Comparison of ENCODE assay signal across 8 mouse cellular contexts in genomic region chr7:113167092-113167491, GRCm38 (mm10). TPM values are rescaled to one million over a fixed set of nuclear protein-coding genes. Genes with fewer than 3 reads are reported as not detected.
DNase-seq lines count a peak whose midpoint lies in the region; ATAC-seq and TF ChIP-seq lines count a peak whose summit lies in the region.

No protein-coding gene starts in this region.

- H3K27me3 ChIP-seq in cerebellum, adult 2 months (ENCODE audit: control insufficient read depth, insufficient read depth, low read length): no peaks in the 10 kb centered on the region
- H3K27me3 ChIP-seq in heart, embryonic 16.5 days (ENCODE audit: control insufficient read depth, insufficient read depth, low read length): no peaks in the 10 kb centered on the region
- no peaks in the 10 kb centered on the region for H3K27me3 ChIP-seq in limb, embryonic 14.5 days (ENCODE audit: control insufficient read depth, insufficient read depth, low read length)
- no peaks in the 10 kb centered on the region for H3K27me3 ChIP-seq in stomach, postnatal 0 days (ENCODE audit: control insufficient read depth, insufficient read depth, low read length)

- no peak overlapping the region for H3K4me3 ChIP-seq in cerebellum, adult 2 months (replicated peaks; ENCODE audit: insufficient read depth, low read depth, low read length)
- no peak overlapping the region for H3K4me3 ChIP-seq in heart, embryonic 16.5 days (ENCODE audit: low read length)
- H3K4me3 ChIP-seq in limb, embryonic 14.5 days (replicated peaks; ENCODE audit: low read length): no peak overlapping the region
- H3K4me3 ChIP-seq in stomach, postnatal 0 days (ENCODE audit: low read depth, low read length): no peak overlapping the region

- H3K4me2 ChIP-seq in heart, embryonic 16.5 days (ENCODE audit: low read depth, low read length): peak overlapping the region; percentile 22; the same call in 1 of the 2 replicates
- H3K4me2 ChIP-seq in limb, embryonic 14.5 days (replicated peaks; ENCODE audit: low read depth, low read length, severe bottlenecking): no peak overlapping the region
- H3K4me2 ChIP-seq in stomach, postnatal 0 days (replicated peaks; ENCODE audit: low read depth): no peak overlapping the region

- H3K36me3 ChIP-seq in heart, embryonic 16.5 days (ENCODE audit: control insufficient read depth, insufficient read depth): no peaks in the 10 kb centered on the region
- no peaks in the 10 kb centered on the region for H3K36me3 ChIP-seq in limb, embryonic 14.5 days (ENCODE audit: control insufficient read depth, insufficient read depth, low read length)
- no peaks in the 10 kb centered on the region for H3K36me3 ChIP-seq in stomach, postnatal 0 days (ENCODE audit: control insufficient read depth, insufficient read depth, low read length)

- peak; percentile 29 to 39 for DNase-seq in cerebellum, adult 2 months
- no peak for DNase-seq in cerebellum, adult 11-12 months
- peak; percentile 15 to 19 for DNase-seq in B cell, adult 2 months
- DNase-seq in cerebellum, postnatal 25 days: peak; percentile 30 to 51
- DNase-seq in limb, embryonic 14.5 days (ENCODE audit: low spot score): peak; percentile 78
- DNase-seq in stomach, postnatal 0 days (ENCODE audit: low spot score): peak; percentile 34
- DNase-seq in right cerebral cortex, postnatal 14 days: no peak

- no peak overlapping the region for H3K9ac ChIP-seq in heart, embryonic 16.5 days (ENCODE audit: low read length)
- H3K9ac ChIP-seq in limb, embryonic 14.5 days (ENCODE audit: low read depth, low read length, severe bottlenecking): no peak overlapping the region
- H3K9ac ChIP-seq in stomach, postnatal 0 days (ENCODE audit: low read length): no peak overlapping the region

- ATAC-seq in heart, embryonic 16.5 days (replicated peaks; ENCODE audit: extremely low read depth, insufficient read depth, low FRiP score): 0 out of 2 replicates have a peak, but pooled peaks have one; percentile 55
- no peak for ATAC-seq in limb, embryonic 14.5 days (ENCODE audit: low FRiP score, low read depth)
- 0 out of 2 replicates have a peak, but pooled peaks have one; percentile 49 for ATAC-seq in stomach, postnatal 0 days (ENCODE audit: low FRiP score, low TSS enrichment)

- no peaks in the 10 kb centered on the region for H3K9me3 ChIP-seq in heart, embryonic 16.5 days (replicated peaks; ENCODE audit: control insufficient read depth, low read length)
- no peaks in the 10 kb centered on the region for H3K9me3 ChIP-seq in limb, embryonic 14.5 days (ENCODE audit: control insufficient read depth, low read length)
- no peaks in the 10 kb centered on the region for H3K9me3 ChIP-seq in stomach, postnatal 0 days (ENCODE audit: control insufficient read depth, low read length)

- peak; percentile 53 for TF ChIP-seq CTCF in cerebellum, adult 2 months (IDR thresholded peaks at IDR 0.05; ENCODE audit: borderline replicate concordance, insufficient read depth, low read depth, low read length)
- peak; percentile 83 for TF ChIP-seq CTCF in stomach, postnatal 0 days (IDR thresholded peaks at IDR 0.05; ENCODE audit: low read depth)

- H3K4me1 ChIP-seq in cerebellum, adult 2 months (ENCODE audit: control insufficient read depth, insufficient read depth, low read length): no peaks in the 10 kb centered on the region
- H3K4me1 ChIP-seq in heart, embryonic 16.5 days (ENCODE audit: control insufficient read depth, insufficient read depth, low read length): no peaks in the 10 kb centered on the region
- H3K4me1 ChIP-seq in limb, embryonic 14.5 days (ENCODE audit: control insufficient read depth, insufficient read depth, low read length): no peaks in the 10 kb centered on the region
- no peaks in the 10 kb centered on the region; the same call in 1 of the 2 replicates for H3K4me1 ChIP-seq in stomach, postnatal 0 days (replicated peaks; ENCODE audit: control insufficient read depth, insufficient read depth)

- H3K27ac ChIP-seq in cerebellum, adult 2 months (ENCODE audit: insufficient read depth, low read length): no peak overlapping the region
- H3K27ac ChIP-seq in heart, embryonic 16.5 days (ENCODE audit: low read length): no peak overlapping the region
- H3K27ac ChIP-seq in limb, embryonic 14.5 days (replicated peaks; ENCODE audit: low read depth, low read length): no peak overlapping the region
- no peak overlapping the region for H3K27ac ChIP-seq in stomach, postnatal 0 days (replicated peaks)

- WGBS in cerebellum, adult 2 months: 29% methylated on average over 8 of the region's 8 CpGs
- WGBS in heart, embryonic 16.5 days: 34% methylated on average over 8 of the region's 8 CpGs
- WGBS in limb, embryonic 14.5 days: 43% methylated on average over 8 of the region's 8 CpGs
- 37% methylated on average over 8 of the region's 8 CpGs for WGBS in stomach, postnatal 0 days

- TF ChIP-seq EP300 in stomach, postnatal 0 days (optimal IDR thresholded peaks at IDR 0.05): no peak

- no peak for TF ChIP-seq POLR2A in cerebellum, adult 2 months (IDR thresholded peaks at IDR 0.05; ENCODE audit: borderline replicate concordance, insufficient read depth, low read length)
- no peak for TF ChIP-seq POLR2A in limb, embryonic 14.5 days (IDR thresholded peaks at IDR 0.05; ENCODE audit: borderline replicate concordance, extremely low read depth, insufficient read depth, insufficient read length)

RNA-seq across cellular contexts. Expression of gene Arntl, which starts 40.2 kb away (rescaled TPM):
- polyA plus RNA-seq in cerebellum, adult 2 months (2012; rRNA removed): 28.4 and 34.8 TPM in 2 replicates
- 11.0 and 12.4 TPM in 2 replicates for polyA plus RNA-seq in heart, embryonic 16.5 days (2015; fragmentation: Nextera tagmentation; extraction: Ambion mirVana)
- polyA plus RNA-seq in limb, embryonic 14.5 days (2012; rRNA removed): 5.7 and 6.8 TPM in 2 replicates
- polyA plus RNA-seq in limb, embryonic 14.5 days (2014; fragmentation: Nextera tagmentation; extraction: Ambion mirVana): 5.6 and 6.7 TPM in 2 replicates
- polyA plus RNA-seq in stomach, postnatal 0 days (2015; fragmentation: Nextera tagmentation; extraction: Ambion mirVana): 6.6 and 7.3 TPM in 2 replicates

Comparison
In these comparisons a context has a peak if more than half of its experiments do, and no peak if none do; other contexts are left out.
1. DNase-seq: peak in cerebellum, adult 2 months (2 of 2), B cell, adult 2 months (2 of 2), cerebellum, postnatal 25 days (2 of 2), limb, embryonic 14.5 days (single experiment) and stomach, postnatal 0 days (single experiment); none in cerebellum, adult 11-12 months (single experiment) and right cerebral cortex, postnatal 14 days (single experiment).